Mouse (Mus musculus) hindbrain, postnatal 0 days (tissue): ENCODE results near the gene Olfr520. TPM values are rescaled to one million over a fixed set of nuclear protein-coding genes. Genes with fewer than 3 reads are reported as not detected.

Experiments
- ATAC-seq: fragments of 200-750 bp; cut with Nextera tagmentation; 2 replicates; pipeline ENCODE4 v1.8.0; 2017; ENCODE audit warnings: mild to moderate bottlenecking, moderate TSS enrichment, moderate library complexity
- DNase-seq: peaks from one replicate; pipeline ENCODE4 v3.0.0-alpha.2; 2015; ENCODE audit warnings: low spot score
- H3K27ac ChIP-seq: fragments of 300-500 bp; sonication (generic); 2 replicates; pipeline ENCODE4 v1.5.1; 2014; ENCODE audit warnings: mild to moderate bottlenecking
- H3K27me3 ChIP-seq: fragments of 300-500 bp; sonication (generic); 2 replicates; pipeline ENCODE4 v1.6.1; 2014; ENCODE audit warnings: low read length, mixed read lengths; ENCODE audit not compliant: insufficient read depth
- H3K36me3 ChIP-seq: fragments of 300-500 bp; sonication (generic); 2 replicates; pipeline ENCODE4 v1.6.1; 2014; ENCODE audit warnings: low read length, mixed read lengths; ENCODE audit not compliant: insufficient read depth
- H3K4me1 ChIP-seq: fragments of 300-500 bp; sonication (generic); 2 replicates; pipeline ENCODE4 v1.6.1; 2014; ENCODE audit warnings: antibody characterized with exemption, low read length, mixed read lengths; ENCODE audit not compliant: insufficient read depth
- H3K4me2 ChIP-seq: fragments of 300-500 bp; sonication (generic); 2 replicates; pipeline ENCODE4 v1.6.1; 2014; ENCODE audit warnings: low read depth, mild to moderate bottlenecking, low read length, moderate library complexity, mixed read lengths
- H3K4me3 ChIP-seq: fragments of 300-500 bp; sonication (generic); 2 replicates; pipeline ENCODE4 v1.5.1; 2014; ENCODE audit warnings: low read length
- H3K9ac ChIP-seq: fragments of 300-500 bp; sonication (generic); replicated peaks from 2 replicates; pipeline ENCODE4 v1.6.1; 2014; ENCODE audit warnings: mild to moderate bottlenecking, low read length, moderate library complexity, mixed read lengths
- H3K9me3 ChIP-seq: fragments of 300-500 bp; sonication (generic); 2 replicates; pipeline ENCODE4 v1.6.1; 2016; ENCODE audit warnings: low read length, mixed read lengths
- CTCF ChIP-seq: IDR thresholded peaks from 2 replicates; pipeline ENCODE4 v1.5.1; 2016; ENCODE audit warnings: antibody characterized with exemption, control low read depth, low read depth
- WGBS: fragments of 180-500 bp; shearing (Covaris S2); extraction: QIAGEN DNeasy Blood & Tissue Kit; methylation state at CpG from one replicate; pipeline ENCODE4 v1.1.7; 2014; 5-methylcytosine and 5-hydroxymethylcytosine counted together
- polyA plus RNA-seq: library from polyadenylated mRNA; unstranded; fragments of >200 nt; fragmentation: Nextera tagmentation; extraction: Ambion mirVana; gene quantifications from 2 replicates; pipeline ENCODE4 v1.2.1, GENCODE M21; 2015
- total RNA-seq: library from RNA; depleted of rRNA; stranded (reverse); fragments of >200 nt; gene quantifications from 2 replicates; pipeline ENCODE4 v1.2.3, GENCODE M21; 2014

Gene Olfr520
- total and polyA plus RNA-seq, 2 experiments from 2014 or later: not detected

- Histone ChIP-seq H3K36me3 (no peaks in the 10 kb centered on the region), H3K4me3 (no peak overlapping the region), H3K4me1 (peaks cover 3% of the 10 kb centered on the region; the same call in 1 of the 2 replicates), H3K9me3 (no peaks in the 10 kb centered on the region), H3K27me3 (no peaks in the 10 kb centered on the region), H3K9ac (no peak overlapping the region), H3K4me2 (peak overlapping the region; percentile 34; the same call in 1 of the 2 replicates), H3K27ac (peak overlapping the region; percentile 34; the same call in 1 of the 2 replicates)
- WGBS: 71% methylated on average over 3 of the region's 3 CpGs
- ATAC-seq: no peak
- no peak for DNase-seq
- TF ChIP-seq CTCF: no peak
Measured at GRCm38 (mm10) chr7:99704736-99705519, 25.1 kb upstream of the Olfr520 start.

- 72% methylated on average over 4 of the region's 4 CpGs for WGBS
Measured at GRCm38 (mm10) chr7:99706341-99707037, 23.6 kb upstream of the Olfr520 start.

GRCm38 (mm10) chr7:99707038-99707595 is 23.0 kb upstream of the Olfr520 start:
- Histone ChIP-seq H3K36me3 (no peaks in the 10 kb centered on the region), H3K27ac (no peak overlapping the region; the same call in 1 of the 2 replicates), H3K27me3 (no peaks in the 10 kb centered on the region), H3K4me2 (no peak overlapping the region), H3K9me3 (no peaks in the 10 kb centered on the region), H3K4me3 (no peak overlapping the region), H3K9ac (no peak overlapping the region), H3K4me1 (peaks cover 3% of the 10 kb centered on the region; the same call in 1 of the 2 replicates)
- no peak for ATAC-seq
- 0 out of 2 replicates have a peak, but pooled peaks have one; percentile 6 for TF ChIP-seq CTCF
- WGBS: 49% methylated on average over 4 of the region's 4 CpGs
- DNase-seq: no peak

More at GRCm38 (mm10) chr7:99706341-99707037, 23.6 kb upstream of the Olfr520 start:
- no peak for DNase-seq
- H3K4me3 ChIP-seq: no peak overlapping the region; the same call in 1 of the 2 replicates
- no peak overlapping the region for H3K9ac ChIP-seq
- H3K4me1 ChIP-seq: peaks cover 3% of the 10 kb centered on the region; the same call in 1 of the 2 replicates
- no peaks in the 10 kb centered on the region for H3K27me3 ChIP-seq
- H3K36me3 ChIP-seq: no peaks in the 10 kb centered on the region
- ATAC-seq: no peak; the same call in 1 of the 2 replicates
- no peaks in the 10 kb centered on the region for H3K9me3 ChIP-seq
- peak overlapping the region; percentile 48; the same call in 1 of the 2 replicates for H3K27ac ChIP-seq
- TF ChIP-seq CTCF: no peak
- peak overlapping the region; percentile 34 for H3K4me2 ChIP-seq

- Histone ChIP-seq H3K4me3 (no peak overlapping the region), H3K36me3 (no peaks in the 10 kb centered on the region), H3K27me3 (no peaks in the 10 kb centered on the region), H3K4me2 (no peak overlapping the region), H3K4me1 (peaks cover 3% of the 10 kb centered on the region; the same call in 1 of the 2 replicates), H3K9ac (no peak overlapping the region), H3K27ac (0 out of 2 replicates have a peak overlapping the region, but pooled peaks have one; percentile 15), H3K9me3 (no peaks in the 10 kb centered on the region)
- WGBS: 81% methylated on average over 6 of the region's 6 CpGs
- no peak for ATAC-seq
- TF ChIP-seq CTCF: no peak
- no peak for DNase-seq
Measured at GRCm38 (mm10) chr7:99707671-99708070, 22.4 kb upstream of the Olfr520 start.

- 0 out of 2 replicates have a peak overlapping the region, but pooled peaks have one; percentile 15 for H3K27ac ChIP-seq
- DNase-seq: peak; percentile 27
Measured at GRCm38 (mm10) chr7:99708301-99708721, 21.8 kb upstream of the Olfr520 start.

GRCm38 (mm10) chr7:99708750-99709149 is 21.3 kb upstream of the Olfr520 start:
- Histone ChIP-seq H3K9ac (no peak overlapping the region), H3K4me2 (no peak overlapping the region), H3K27ac (no peak overlapping the region)

More at GRCm38 (mm10) chr7:99708301-99708721, 21.8 kb upstream of the Olfr520 start:
- Histone ChIP-seq H3K9ac (no peak overlapping the region), H3K4me1 (peaks cover 3% of the 10 kb centered on the region; the same call in 1 of the 2 replicates), H3K36me3 (no peaks in the 10 kb centered on the region), H3K9me3 (no peaks in the 10 kb centered on the region), H3K4me3 (no peak overlapping the region), H3K4me2 (no peak overlapping the region), H3K27me3 (no peaks in the 10 kb centered on the region)
- WGBS: 34% methylated on average over 8 of the region's 8 CpGs
- no peak for ATAC-seq
- no peak for TF ChIP-seq CTCF

More at GRCm38 (mm10) chr7:99708750-99709149, 21.3 kb upstream of the Olfr520 start:
- DNase-seq (no peak), ATAC-seq (no peak)
- H3K36me3 ChIP-seq: no peaks in the 10 kb centered on the region
- H3K27me3 ChIP-seq: no peaks in the 10 kb centered on the region
- TF ChIP-seq CTCF: no peak
- peaks cover 3% of the 10 kb centered on the region; the same call in 1 of the 2 replicates for H3K4me1 ChIP-seq
- H3K4me3 ChIP-seq: no peak overlapping the region
- WGBS: 69% methylated on average over 5 of the region's 5 CpGs
- no peaks in the 10 kb centered on the region for H3K9me3 ChIP-seq
